Mouse (Mus musculus) regulatory T cell (primary cell): ENCODE data around the gene Trappc3l.

Experiments used
- in situ Hi-C: fragments of 300-600 bp; cut with MboI, MseI; formaldehyde crosslinking; loops from one replicate; pipeline ENCODE4 v1.15.1; 2025; ENCODE audit warnings: high pct_unique_total_duplicates

Gene Trappc3l

GRCm38 (mm10) chr10:34037401-34037800, at the start of gene Trappc3l:
Trappc3l (plus strand) TSS chr10:34037597.
- in situ Hi-C loops = no loop called here

GRCm38 (mm10) chr10:33996686-33997085, 40.7 kb upstream of the Trappc3l start:
- in situ Hi-C loops = loop anchor here (5.0 kb wide), 1 partner anchor 59 kb away; no protein-coding TSS in a partner anchor

GRCm38 (mm10) chr10:33998397-33998796, 39.0 kb upstream of the Trappc3l start:
- in situ Hi-C loops = loop anchor here (5.0 kb wide), 1 partner anchor 61 kb away; no protein-coding TSS in a partner anchor

GRCm38 (mm10) chr10:34012581-34012980, 24.8 kb upstream of the Trappc3l start:
- in situ Hi-C loops = no loop called here

GRCm38 (mm10) chr10:34013241-34013640, 24.2 kb upstream of the Trappc3l start:
- in situ Hi-C loops = no loop called here

GRCm38 (mm10) chr10:34018746-34019301, 18.6 kb upstream of the Trappc3l start:
- in situ Hi-C loops = loop anchor here (5.0 kb wide), 1 partner anchor 278 kb away; the partner anchor contains the start of gene Tspyl4

- in situ Hi-C loops = loop anchor here (5.0 kb wide), 1 partner anchor 278 kb away; the partner anchor contains the start of gene Tspyl4
These were observed 17.9 kb upstream of the Trappc3l start, which contains the start of gene Rwdd1 for GRCm38 (mm10) chr10:34019302-34020075. Rwdd1 (minus strand) TSS chr10:34019624.

GRCm38 (mm10) chr10:34030322-34030721, 7.1 kb upstream of the Trappc3l start:
- in situ Hi-C loops = no loop called here

GRCm38 (mm10) chr10:34033630-34034305, 3.6 kb upstream of the Trappc3l start:
- in situ Hi-C loops = no loop called here

GRCm38 (mm10) chr10:34036587-34036986, 810 bp upstream of the Trappc3l start:
- in situ Hi-C loops = no loop called here

GRCm38 (mm10) chr10:34044210-34044609, 6.8 kb downstream of the Trappc3l start, which contains the start of gene Calhm4:
Calhm4 (minus strand) TSS chr10:34044310.
- in situ Hi-C loops = loop anchor here (5.0 kb wide), 1 partner anchor 33 kb away; no protein-coding TSS in a partner anchor

GRCm38 (mm10) chr10:34053987-34054386, 16.6 kb downstream of the Trappc3l start:
- in situ Hi-C loops = no loop called here

- in situ Hi-C loops = no loop called here
These were observed 29.2 kb downstream of the Trappc3l start for GRCm38 (mm10) chr10:34066591-34066990.

- in situ Hi-C loops = no loop called here
These were observed 32.2 kb downstream of the Trappc3l start for GRCm38 (mm10) chr10:34069606-34070005.

GRCm38 (mm10) chr10:34070999-34071492, 33.6 kb downstream of the Trappc3l start:
- in situ Hi-C loops = no loop called here

GRCm38 (mm10) chr10:34071650-34072049, 34.3 kb downstream of the Trappc3l start:
- in situ Hi-C loops = no loop called here

GRCm38 (mm10) chr10:34074522-34075200, 37.3 kb downstream of the Trappc3l start:
- in situ Hi-C loops = loop anchor here (5.0 kb wide), 1 partner anchor 32 kb away; the partner anchor contains the start of gene Calhm4

GRCm38 (mm10) chr10:34086514-34086913, 49.1 kb downstream of the Trappc3l start:
- in situ Hi-C loops = no loop called here

- in situ Hi-C loops = no loop called here
These were observed 51.1 kb downstream of the Trappc3l start for GRCm38 (mm10) chr10:34088515-34088914.

- in situ Hi-C loops = no loop called here
These were observed 52.1 kb downstream of the Trappc3l start for GRCm38 (mm10) chr10:34089517-34089916.

GRCm38 (mm10) chr10:34090481-34090880, 53.1 kb downstream of the Trappc3l start:
- in situ Hi-C loops = no loop called here
